Mouse (Mus musculus) neutrophil, adult 65 days (primary cell): ENCODE measurements around the gene Myh15. TPM values are rescaled to one million over a fixed set of nuclear protein-coding genes. Genes with fewer than 3 reads are reported as not detected.

Source experiments
- total RNA-seq: library from RNA; stranded (reverse); gene quantifications from 2 replicates; pipeline ENCODE4 v1.2.4, GENCODE M21; 2023

Myh15 gene
- not detected in 2 replicates for total RNA-seq

DNA sequence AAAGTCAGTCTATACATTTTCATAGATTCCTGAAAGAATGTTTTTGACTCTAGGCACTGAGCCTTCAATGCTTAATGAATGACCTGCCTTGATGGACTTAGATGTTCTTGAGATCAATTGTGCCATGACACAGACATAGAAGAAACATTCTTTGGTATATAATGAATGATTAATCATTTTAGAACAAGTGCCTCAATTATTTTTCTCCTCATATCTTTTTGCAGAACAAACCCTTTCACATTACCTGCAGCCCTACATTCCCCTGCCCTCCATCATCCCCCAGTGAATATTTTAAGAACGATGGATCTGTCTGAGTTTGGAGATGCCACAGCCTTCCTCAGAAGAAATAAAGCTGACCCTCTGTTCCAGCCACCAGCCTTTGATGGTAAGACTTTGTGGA lies at the start of gene Myh15:
Myh15 (plus strand) TSS at position 301 of the 400 bp plus-strand sequence.

Other genes starting within 250 kb of the Myh15 start
- 1.4 and 1.5 TPM in 2 replicates for gene Retnlb, start 240.6 kb upstream of the Myh15 start, total RNA-seq
- gene Retnla, start 214.9 kb upstream of the Myh15 start, total RNA-seq = not detected in 2 replicates
- gene Retnlg, start 184.9 kb upstream of the Myh15 start, total RNA-seq = 9,068 and 11,877 TPM in 2 replicates
- gene Dzip3, start 63.3 kb upstream of the Myh15 start, total RNA-seq = 4.3 and 5.4 TPM in 2 replicates
- 41.9 and 42.1 TPM in 2 replicates for gene Cip2a, start 63.3 kb upstream of the Myh15 start, total RNA-seq